Mouse (Mus musculus): ENCODE results near the gene Bbs4. TPM values are rescaled to one million over a fixed set of nuclear protein-coding genes. Genes with fewer than 3 reads are reported as not detected.

Bbs4 gene
- total and polyA plus RNA-seq, 3 experiments = 2.6 to 4.5 (median 4.0) TPM

DNA sequence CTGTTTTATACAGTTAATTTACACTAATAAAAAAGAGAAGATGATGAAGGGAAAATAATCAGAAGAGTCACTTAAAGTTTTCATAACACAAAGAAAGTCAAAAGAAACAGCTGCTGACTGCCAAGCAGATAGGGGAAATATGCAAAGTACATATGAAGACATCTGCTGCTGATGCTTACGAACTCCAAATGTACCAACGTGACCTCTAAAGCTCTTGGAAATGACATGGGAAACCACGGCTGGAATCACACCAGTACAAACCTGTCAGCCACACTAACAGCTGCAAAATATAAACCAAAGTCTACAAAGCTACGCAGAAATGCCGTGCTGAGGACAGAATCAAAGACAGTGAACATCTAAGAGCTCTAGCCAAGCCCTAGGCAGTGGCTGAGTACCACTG is 14.2 kb downstream of the Bbs4 start:
- in situ Hi-C loops (cut with MboI; ENCODE audit: low pct_ligation_motif_present, low pct_unique_long_range_greater_than_20kb, low sequenced_read_pairs) = no loop called here
- TF ChIP-seq HCFC1 (IDR thresholded peaks at IDR 0.05; ENCODE audit: low read depth, low read length) (no peak), RAD21 (IDR thresholded peaks at IDR 0.05; ENCODE audit: low read depth, low read length) (no peak), RCOR1 (conservative IDR thresholded peaks at IDR 0.05; ENCODE audit: low read depth, low read length) (no peak), MYC (IDR thresholded peaks at IDR 0.05; ENCODE audit: low read depth, low read length) (no peak), NELFE (IDR thresholded peaks at IDR 0.05; ENCODE audit: low read depth, low read length) (no peak), BHLHE40 (IDR thresholded peaks at IDR 0.05; ENCODE audit: low read depth, low read length) (no peak), JUND (conservative IDR thresholded peaks at IDR 0.05; ENCODE audit: low read depth, low read length) (no peak), ZNF384 (IDR thresholded peaks at IDR 0.05; ENCODE audit: low read depth, low read length) (no peak), GABPA (IDR thresholded peaks at IDR 0.05; ENCODE audit: insufficient replicate concordance, low read depth, low read length) (no peak), MEF2A (IDR thresholded peaks at IDR 0.05; ENCODE audit: borderline replicate concordance, low read depth, low read length) (no peak), ZMIZ1 (IDR thresholded peaks at IDR 0.05; ENCODE audit: low read depth, low read length) (no peak), NRF1 (IDR thresholded peaks at IDR 0.05; ENCODE audit: low read depth, low read length) (no peak), USF2 (conservative IDR thresholded peaks at IDR 0.05; ENCODE audit: low read depth, low read length) (no peak), CTCF (conservative IDR thresholded peaks at IDR 0.05 in 1 of 2, IDR thresholded peaks at IDR 0.05 in 1 of 2; ENCODE audit: low read depth in 2 of 2, low read length in 2 of 2) (no peak), ZC3H11A (IDR thresholded peaks at IDR 0.05; ENCODE audit: low read depth, low read length) (no peak)
- Histone ChIP-seq H3K4me3 (replicated peaks in 1 of 3; ENCODE audit: low read depth in 2 of 3, low read length in 2 of 3, poor library complexity in 1 of 3) (no peak overlapping the region), H3K79me2 (replicated peaks; ENCODE audit: control insufficient read depth, extremely low read depth, insufficient read depth, poor library complexity, severe bottlenecking) (peaks cover 2% of the 10 kb centered on the region; the same call in 1 of the 2 replicates), H3K9ac (ENCODE audit: insufficient read depth, low read depth) (no peak overlapping the region), H3K27ac (ENCODE audit: insufficient read depth, low read depth) (no peak overlapping the region), H3K4me2 (ENCODE audit: insufficient read depth, low read depth, poor library complexity, severe bottlenecking) (no peak overlapping the region), H3K36me3 (replicated peaks in 1 of 2; ENCODE audit: control insufficient read depth in 1 of 2, insufficient read depth in 1 of 2, low read length in 1 of 2) (peaks cover 2 to 12% of the 10 kb centered on the region in 2 experiments), H3K9me3 (replicated peaks; ENCODE audit: low read length) (no peaks in the 10 kb centered on the region), H3K4me1 (ENCODE audit: control insufficient read depth in 1 of 2, insufficient read depth in 2 of 2) (peaks cover 0 to 13% of the 10 kb centered on the region in 2 experiments; a peak in 2 of 4 replicates), H3K27me3 (replicated peaks) (no peaks in the 10 kb centered on the region)
- dilution Hi-C loops (cut with MboI; ENCODE audit: extremely low pct_ligation_motif_present, extremely low pct_unique_long_range_greater_than_20kb, low sequenced_read_pairs) = no loop called here
- DNase-seq (ENCODE audit: extremely low read depth) = no peak

DNA sequence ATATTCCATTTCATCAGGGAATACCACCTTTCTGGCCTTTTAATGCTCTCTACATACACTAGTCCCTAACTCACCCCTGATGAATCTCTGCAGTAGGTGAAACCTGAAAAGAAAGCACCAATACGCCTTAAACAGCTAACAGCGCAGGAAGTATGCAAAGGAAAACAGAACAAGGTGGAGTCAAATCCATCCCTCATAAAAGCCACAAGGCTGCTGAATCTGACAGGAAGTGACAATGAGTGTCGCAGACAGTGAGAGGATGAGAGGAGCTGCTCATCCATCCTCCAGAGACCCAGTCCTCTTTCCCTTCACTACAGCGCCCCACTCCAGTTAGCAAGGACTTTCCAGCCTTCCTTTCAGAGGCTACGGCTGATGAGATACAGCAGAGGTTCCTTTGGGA is 14.9 kb downstream of the Bbs4 start:
- TF ChIP-seq BHLHE40 (IDR thresholded peaks at IDR 0.05; ENCODE audit: low read depth, low read length) = no peak
- 0 out of 2 replicates have a peak, but pooled peaks have one; percentile 18 for TF ChIP-seq TBP (conservative IDR thresholded peaks at IDR 0.05; ENCODE audit: low read depth, low read length)
- no peak for TF ChIP-seq MAX (IDR thresholded peaks at IDR 0.05; ENCODE audit: low read length)
- Histone ChIP-seq H3K9me3 (replicated peaks; ENCODE audit: low read length) (no peaks in the 10 kb centered on the region), H3K36me3 (replicated peaks in 1 of 2; ENCODE audit: control insufficient read depth in 1 of 2, insufficient read depth in 1 of 2, low read length in 1 of 2) (peaks cover 4 to 13% of the 10 kb centered on the region in 2 experiments), H3K27ac (ENCODE audit: insufficient read depth, low read depth) (no peak overlapping the region), H3K4me1 (ENCODE audit: control insufficient read depth in 1 of 2, insufficient read depth in 2 of 2) (peaks cover 0 to 13% of the 10 kb centered on the region in 2 experiments; a peak in 2 of 4 replicates), H3K27me3 (replicated peaks) (no peaks in the 10 kb centered on the region), H3K4me2 (ENCODE audit: insufficient read depth, low read depth, poor library complexity, severe bottlenecking) (no peak overlapping the region), H3K79me2 (replicated peaks; ENCODE audit: control insufficient read depth, extremely low read depth, insufficient read depth, poor library complexity, severe bottlenecking) (peaks cover 2% of the 10 kb centered on the region; the same call in 1 of the 2 replicates), H3K4me3 (replicated peaks in 1 of 3; ENCODE audit: low read depth in 2 of 3, low read length in 2 of 3, poor library complexity in 1 of 3) (no peak overlapping the region), H3K9ac (ENCODE audit: insufficient read depth, low read depth) (no peak overlapping the region)
- DNase-seq (ENCODE audit: extremely low read depth) = peak; percentile 35
- in situ Hi-C loops (cut with MboI; ENCODE audit: low pct_ligation_motif_present, low pct_unique_long_range_greater_than_20kb, low sequenced_read_pairs) (no loop called here), dilution Hi-C loops (cut with MboI; ENCODE audit: extremely low pct_ligation_motif_present, extremely low pct_unique_long_range_greater_than_20kb, low sequenced_read_pairs) (no loop called here)

Data from CH12.LX (cell line).